Mouse (Mus musculus) MEL (cell line): ENCODE results near the gene Smlr1. TPM values are rescaled to one million over a fixed set of nuclear protein-coding genes. Genes with fewer than 3 reads are reported as not detected.

Source experiments
- DNase-seq: peaks from one replicate; pipeline ENCODE4 v3.0.0; 2011; ENCODE audit warnings: low read depth, low spot score
- H3K27ac ChIP-seq: 2 replicates; pipeline ENCODE4 v1.5.1; 2012; ENCODE audit warnings: low read depth, mild to moderate bottlenecking, control low read depth, low read length, moderate library complexity; ENCODE audit not compliant: control insufficient read depth
- H3K27me3 ChIP-seq, 2 experiments: fragments of 150-350 bp in 1 of 2; sonication (generic) in 1 of 2; 2 replicates each; pipeline ENCODE4 v1.6.1; 2012; ENCODE audit warnings: low read length in 2 of 2, mild to moderate bottlenecking in 2 of 2, improper control_type of control experiment in 1 of 2, moderate library complexity in 1 of 2; ENCODE audit not compliant: insufficient read depth in 2 of 2, control insufficient read depth in 1 of 2
- H3K36me3 ChIP-seq, 2 experiments: 2 replicates each; pipeline ENCODE4 v1.6.1; 2012 to 2014; ENCODE audit warnings: low read length in 2 of 2, improper control_type of control experiment in 1 of 2, inconsistent platforms in 1 of 2, mild to moderate bottlenecking in 1 of 2; ENCODE audit not compliant: insufficient read depth in 2 of 2, control insufficient read depth in 1 of 2
- H3K4me1 ChIP-seq, 2 experiments: fragments of 150-350 bp in 1 of 2; sonication (generic) in 1 of 2; 2 replicates each; pipeline ENCODE4 v1.6.1; 2012; ENCODE audit warnings: low read length in 2 of 2, improper control_type of control experiment in 1 of 2, mild to moderate bottlenecking in 1 of 2; ENCODE audit not compliant: insufficient read depth in 2 of 2, control insufficient read depth in 1 of 2
- H3K4me3 ChIP-seq, 2 experiments: fragments of 150-350 bp in 1 of 2; sonication (generic) in 1 of 2; 2 replicates each; pipeline ENCODE4 v1.5.1; 2012; ENCODE audit warnings: low read depth in 2 of 2, low read length in 2 of 2, mild to moderate bottlenecking in 2 of 2, moderate library complexity in 2 of 2, control low read depth in 1 of 2, improper control_type of control experiment in 1 of 2; ENCODE audit not compliant: control insufficient read depth in 1 of 2, insufficient read depth in 1 of 2
- H3K79me2 ChIP-seq: 2 replicates; pipeline ENCODE4 v1.6.1; 2012; ENCODE audit warnings: mild to moderate bottlenecking, low read length, moderate library complexity; ENCODE audit not compliant: control insufficient read depth, poor library complexity, insufficient read depth
- H3K9ac ChIP-seq: 2 replicates; pipeline ENCODE4 v1.6.1; 2012; ENCODE audit warnings: low read depth, mild to moderate bottlenecking, control low read depth, low read length, moderate library complexity; ENCODE audit not compliant: control insufficient read depth, poor library complexity, severe bottlenecking
- H3K9me3 ChIP-seq: fragments of 150-350 bp; sonication (generic); replicated peaks from 2 replicates; pipeline ENCODE4 v1.6.1; 2012; ENCODE audit warnings: mild to moderate bottlenecking, low read length, improper control_type of control experiment, moderate library complexity; ENCODE audit not compliant: insufficient read depth
- BHLHE40 ChIP-seq: IDR thresholded peaks from 2 replicates; pipeline ENCODE4 v1.6.1; 2012; ENCODE audit warnings: low read depth, mild to moderate bottlenecking, inconsistent platforms, low read length, improper control_type of control experiment, borderline replicate concordance
- CHD1 ChIP-seq: IDR thresholded peaks from 2 replicates; pipeline ENCODE4 v1.6.1; 2012; ENCODE audit warnings: low read depth, mild to moderate bottlenecking, inconsistent platforms, low read length, improper control_type of control experiment
- CTCF ChIP-seq, 3 experiments: IDR thresholded peaks in 2 of 3; conservative IDR thresholded peaks in 1 of 3; 2 replicates each; pipeline ENCODE4 v1.5.1; 2011 to 2012; ENCODE audit warnings: low read length in 3 of 3, low read depth in 2 of 3, mild to moderate bottlenecking in 2 of 3, improper control_type of control experiment in 1 of 3, inconsistent platforms in 1 of 3, mixed read lengths in 1 of 3, moderate library complexity in 1 of 3; ENCODE audit not compliant: control insufficient read depth in 1 of 3, insufficient read depth in 1 of 3, poor library complexity in 1 of 3, severe bottlenecking in 1 of 3
- JUND ChIP-seq: IDR thresholded peaks from 2 replicates; pipeline ENCODE4 v1.6.1; 2011; ENCODE audit warnings: low read depth, mild to moderate bottlenecking, improper control_type of control experiment, low read length
- MAFK ChIP-seq: IDR thresholded peaks from 2 replicates; pipeline ENCODE4 v1.6.1; 2011; ENCODE audit warnings: low read depth, mild to moderate bottlenecking, low read length, improper control_type of control experiment, borderline replicate concordance
- MAX ChIP-seq: IDR thresholded peaks from 2 replicates; pipeline ENCODE4 v1.6.1; 2011; ENCODE audit warnings: low read length, improper control_type of control experiment
- NRF1 ChIP-seq: IDR thresholded peaks from 2 replicates; pipeline ENCODE4 v1.6.1; 2014; ENCODE audit warnings: low read depth, mild to moderate bottlenecking, inconsistent platforms, low read length, improper control_type of control experiment, moderate library complexity; ENCODE audit not compliant: poor library complexity, insufficient read depth, severe bottlenecking
- RCOR1 ChIP-seq: IDR thresholded peaks from 2 replicates; pipeline ENCODE4 v1.6.1; 2012; ENCODE audit warnings: low read depth, mild to moderate bottlenecking, inconsistent platforms, low read length, improper control_type of control experiment
- polyA plus RNA-seq, 2 experiments: library from polyadenylated mRNA; stranded (reverse) in 1 of 2; unstranded in 1 of 2; fragments of >175 nt in 1 of 2; fragments of >200 nt in 1 of 2; gene quantifications; 2 replicates each; pipeline versions ENCODE4 v1.2.1 to v1.2.4; 2012; ENCODE audit warnings: low replicate concordance in 2 of 2, low read depth in 1 of 2; ENCODE audit not compliant: insufficient read length in 2 of 2, insufficient read depth in 1 of 2, missing spikeins in 1 of 2
- total RNA-seq: library from RNA; depleted of rRNA; stranded (reverse); fragments of 300-350 nt; gene quantifications from 2 replicates; pipeline ENCODE4 v1.2.3, GENCODE M21; 2012; rRNA removed

Smlr1 gene
- total and polyA plus RNA-seq, 3 experiments = not detected

DNA sequence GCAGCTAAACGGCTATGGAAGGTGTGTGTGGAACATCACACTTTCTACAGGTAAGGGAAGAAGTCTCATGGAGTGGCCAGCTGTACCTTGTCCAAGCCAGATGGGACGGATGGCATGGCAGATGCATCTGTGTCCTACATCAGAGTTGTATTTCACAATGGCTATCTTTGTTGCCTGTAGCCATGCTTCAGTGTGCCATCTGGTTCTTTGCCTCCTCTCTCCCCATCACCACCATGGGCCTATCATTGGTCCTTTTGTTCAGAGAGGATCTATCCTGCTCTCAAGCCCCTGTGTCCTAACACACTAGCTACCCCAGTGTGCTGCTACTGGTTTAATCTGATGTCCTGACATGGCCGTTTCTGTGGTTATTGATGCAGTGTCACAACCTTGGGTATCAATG is 56.4 kb downstream of the Smlr1 start:
- H3K27ac ChIP-seq = no peak overlapping the region
- no peaks in the 10 kb centered on the region for H3K36me3 ChIP-seq
- H3K9ac ChIP-seq = no peak overlapping the region
- DNase-seq = no peak
- no peaks in the 10 kb centered on the region for H3K27me3 ChIP-seq
- H3K4me1 ChIP-seq = no peaks in the 10 kb centered on the region
- H3K4me3 ChIP-seq = no peak overlapping the region
- TF ChIP-seq CTCF (IDR thresholded peaks at IDR 0.05 in 2 of 3, conservative IDR thresholded peaks at IDR 0.05 in 1 of 3; ENCODE audit: control insufficient read depth in 1 of 3, insufficient read depth in 1 of 3, low read depth in 2 of 3, low read length in 3 of 3, poor library complexity in 1 of 3, severe bottlenecking in 1 of 3) (no peak), NRF1 (no peak), JUND (no peak), BHLHE40 (no peak), MAX (no peak), CHD1 (no peak), MAFK (no peak), RCOR1 (no peak)
- no peaks in the 10 kb centered on the region for H3K9me3 ChIP-seq
- no peaks in the 10 kb centered on the region for H3K79me2 ChIP-seq

Other genes starting within 250 kb of the Smlr1 start
- gene Akap7, start 228.4 kb downstream of the Smlr1 start, total RNA-seq = 1.9 and 2.9 TPM in 2 replicates
- 1 to 10 TPM in 1 of 2 experiments, not detected in 1; 7.7 TPM for gene Akap7, start 228.4 kb downstream of the Smlr1 start, polyA plus RNA-seq
- 4.7 and 8.1 TPM in 2 replicates for gene Epb41l2, start 176.5 kb downstream of the Smlr1 start, total RNA-seq
- 10 to 100 TPM in 1 of 2 experiments, not detected in 1; 23.7 TPM for gene Epb41l2, start 176.5 kb downstream of the Smlr1 start, polyA plus RNA-seq